Mouse (Mus musculus): ENCODE measurements around the gene Nelfb.
A peak's percentile ranks its signal among the peaks of the same experiment; 100 is the strongest.
"Not testable (repeated sequence)": the region's sequence is repeated elsewhere in the genome, so short reads cannot be mapped to it uniquely, and the experiment has no call there.

Gene Nelfb

GRCm38 (mm10) chr2:25211121-25211670 is at the start of gene Nelfb:
Gene Nelfb, minus strand, starts transcription at chr2:25211489.
- DNase-seq = peak; percentile 91

- no peak for DNase-seq
Measured at GRCm38 (mm10) chr2:25258887-25259286, 47.6 kb upstream of the Nelfb start.

DNA sequence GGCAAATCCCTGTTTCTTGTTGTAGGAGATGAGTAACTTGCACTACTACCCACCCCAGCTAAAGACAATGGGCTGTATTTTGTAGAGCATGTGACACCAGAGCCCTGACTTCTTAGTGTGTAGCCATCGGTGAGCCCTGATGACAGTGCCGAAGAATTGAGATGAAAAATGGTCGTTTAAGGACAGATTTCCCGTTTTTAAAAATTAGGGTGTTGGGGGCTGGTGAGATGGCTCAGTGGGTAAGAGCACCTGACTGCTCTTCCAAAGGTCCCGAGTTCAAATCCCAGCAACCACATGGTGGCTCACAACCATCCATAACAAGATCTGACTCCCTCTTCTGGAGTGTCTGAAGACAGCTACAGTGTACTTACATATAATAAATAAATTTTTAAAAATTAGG is 46.0 kb upstream of the Nelfb start:
- DNase-seq = not testable (repeated sequence)

GRCm38 (mm10) chr2:25256443-25257109 is 45.3 kb upstream of the Nelfb start:
- peak; percentile 64 for DNase-seq

DNA sequence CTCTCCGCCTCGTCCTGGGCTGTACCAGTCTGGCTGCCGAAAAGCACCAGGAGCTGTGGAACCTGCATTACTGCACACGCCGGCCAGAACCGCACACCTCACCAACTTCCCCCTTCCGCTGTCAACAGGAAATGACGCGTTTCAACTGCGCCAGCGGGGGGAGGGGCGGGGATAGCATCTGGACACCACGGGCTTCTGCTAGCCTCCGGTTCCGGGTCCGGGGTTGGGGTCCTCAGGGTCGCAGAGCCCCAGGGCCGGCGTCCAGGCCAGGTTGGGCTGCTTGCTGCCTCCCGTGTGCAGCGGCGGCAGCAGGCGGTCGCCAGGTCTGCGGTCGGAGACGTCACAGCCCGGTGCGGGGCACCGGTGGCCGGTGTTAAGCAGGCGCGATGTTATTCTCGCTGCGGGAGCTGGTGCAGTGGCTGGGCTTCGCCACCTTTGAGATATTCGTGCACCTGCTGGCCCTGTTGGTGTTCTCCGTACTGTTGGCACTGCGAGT is 44.0 kb upstream of the Nelfb start, which contains the start of gene Tmem203:
Gene Tmem203, plus strand, starts transcription at position 156 of the 496 bp plus-strand sequence.
- DNase-seq = peak; percentile 87

DNA sequence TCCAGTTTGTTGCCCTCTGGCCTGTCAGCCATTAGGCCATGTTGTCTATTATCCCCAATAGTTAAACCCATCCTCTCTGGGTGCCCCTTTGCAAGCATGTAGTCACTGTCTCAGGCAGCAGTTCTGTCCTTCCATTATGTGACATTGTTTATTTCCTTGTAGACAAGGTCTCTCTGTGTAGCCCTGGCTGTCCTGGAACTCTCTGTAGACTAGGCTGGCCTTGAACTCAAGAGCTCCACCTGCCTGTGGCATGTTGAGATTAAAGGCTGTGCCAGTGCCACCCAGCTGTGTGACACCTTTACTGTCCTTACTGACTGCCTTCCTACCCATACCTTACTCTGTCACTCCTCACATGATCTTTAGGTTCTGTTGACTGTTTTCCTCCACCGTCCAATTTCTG is 41.0 kb upstream of the Nelfb start:
- DNase-seq = peak; percentile 51

GRCm38 (mm10) chr2:25246183-25247072 is 35.1 kb upstream of the Nelfb start, which contains the start of gene AL732309.1:
Gene AL732309.1, minus strand, starts transcription at chr2:25246863.
- peak; percentile 60 for DNase-seq

GRCm38 (mm10) chr2:25244144-25244543 is 32.9 kb upstream of the Nelfb start:
- peak; percentile 52 for DNase-seq

DNA sequence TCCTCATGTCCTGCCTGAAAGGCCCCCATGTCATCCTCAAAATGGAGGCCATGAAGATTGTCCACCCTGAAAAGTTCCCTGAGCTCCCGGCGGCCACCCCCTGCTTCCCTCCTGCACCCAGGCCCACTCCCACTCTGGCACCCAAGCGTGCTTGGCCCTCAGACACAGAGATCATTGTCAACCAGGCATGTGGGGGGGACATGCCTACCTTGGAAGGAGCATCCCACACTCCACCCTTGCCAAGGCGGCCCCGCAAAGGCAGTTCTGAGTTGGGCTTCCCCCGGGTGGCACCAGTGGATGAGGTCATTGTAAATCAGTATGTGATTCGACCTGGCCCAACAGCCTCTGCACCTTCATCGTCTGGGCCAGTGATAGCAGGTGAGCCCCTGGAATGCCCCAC is 32.1 kb upstream of the Nelfb start:
- DNase-seq = no peak

DNA sequence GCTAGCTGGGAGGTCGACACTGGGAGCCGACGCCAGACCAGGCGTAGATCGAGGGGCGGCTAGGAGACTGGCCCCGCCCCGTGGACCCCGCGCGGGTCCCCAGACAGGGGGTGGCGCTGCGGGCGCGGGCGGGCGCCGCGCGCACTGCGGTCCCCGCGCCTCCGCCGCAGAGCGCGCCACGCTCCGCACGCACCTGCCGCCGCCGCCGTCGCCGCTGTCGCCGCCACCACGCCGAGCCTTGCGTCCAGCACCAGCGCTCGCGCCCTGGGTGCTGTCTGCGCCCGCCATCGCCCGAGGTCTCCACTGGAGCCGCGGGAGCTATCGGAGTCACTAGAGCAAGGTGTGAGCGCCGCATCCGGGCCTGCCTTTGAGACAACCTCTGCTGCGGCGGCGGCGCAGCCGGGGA is 30.8 kb upstream of the Nelfb start, which contains the start of the genes Rnf208 and Cysrt1:
Gene Rnf208, plus strand, starts transcription at position 155 of the 406 bp plus-strand sequence.
Gene Cysrt1, minus strand, starts transcription at position 352 of the 406 bp plus-strand sequence.
- no peak for DNase-seq

- no peak for DNase-seq
Measured at GRCm38 (mm10) chr2:25241438-25241775, 30.1 kb upstream of the Nelfb start.

DNA sequence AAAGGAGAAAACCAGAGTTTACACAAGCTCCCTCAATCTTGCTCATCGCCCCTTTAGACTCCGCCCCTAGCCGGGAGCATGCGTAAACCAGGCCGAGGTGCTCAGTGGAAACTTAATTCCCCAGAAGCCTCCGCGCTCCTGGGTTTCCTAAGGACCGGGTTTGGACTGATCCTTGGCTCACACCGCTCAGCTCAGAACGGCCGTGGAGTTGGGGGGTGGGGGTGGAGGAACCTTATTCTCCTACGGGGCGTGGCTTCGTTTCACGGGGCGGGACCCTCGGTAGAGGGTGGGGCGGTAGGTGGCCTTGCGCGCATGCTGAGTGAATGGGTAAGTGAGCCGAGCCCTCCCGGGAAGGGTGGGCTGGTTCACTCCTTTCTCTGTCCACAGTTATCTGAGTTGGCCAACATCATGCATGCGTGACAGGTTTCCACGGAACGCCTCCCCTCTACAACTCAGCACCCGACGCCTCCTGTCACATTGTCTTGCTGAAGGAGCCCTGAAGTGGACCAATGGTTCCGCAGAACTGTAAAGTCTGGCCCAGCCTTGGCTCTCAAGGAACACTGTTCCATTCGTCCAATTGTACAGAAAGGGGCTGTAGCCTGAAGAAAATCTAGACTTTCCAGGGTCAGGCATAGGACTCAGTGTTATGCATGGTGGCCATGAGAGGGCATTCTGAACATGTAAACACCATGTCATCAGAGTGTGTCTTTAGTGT is 29.6 kb upstream of the Nelfb start:
- DNase-seq = peak; percentile 90

GRCm38 (mm10) chr2:25240310-25240709 is 29.0 kb upstream of the Nelfb start:
- no peak for DNase-seq

- no peak for DNase-seq
Measured at GRCm38 (mm10) chr2:25239766-25240165, 28.5 kb upstream of the Nelfb start.

DNA sequence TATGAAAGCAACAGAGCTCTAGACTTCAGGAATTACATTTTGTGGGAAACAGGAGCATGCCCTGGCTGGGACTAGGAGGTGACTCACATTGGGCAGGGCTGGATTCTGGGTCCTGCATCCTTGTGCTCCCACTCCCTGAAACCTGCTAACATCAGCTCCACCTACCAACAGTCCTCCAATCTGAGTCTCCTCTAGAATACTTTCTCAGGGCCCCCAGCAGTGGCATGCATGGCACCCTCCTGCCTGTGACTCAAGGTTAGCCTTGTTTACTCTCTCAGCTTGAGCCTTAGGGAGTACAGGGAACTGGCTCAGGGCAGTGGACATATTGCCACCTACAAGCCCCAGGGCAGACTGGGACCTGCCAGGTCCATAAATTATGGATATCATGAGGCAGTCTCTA is 26.8 kb upstream of the Nelfb start:
- DNase-seq = no peak

- DNase-seq = peak; percentile 78
Measured at GRCm38 (mm10) chr2:25237522-25237921, 26.2 kb upstream of the Nelfb start.

- no peak for DNase-seq
Measured at GRCm38 (mm10) chr2:25236614-25237013, 25.3 kb upstream of the Nelfb start, which contains the start of gene Rnf224. Gene Rnf224, minus strand, starts transcription at chr2:25236787.

- peak; percentile 83 for DNase-seq
Measured at GRCm38 (mm10) chr2:25234551-25235220, 23.4 kb upstream of the Nelfb start.

- DNase-seq = peak; percentile 66
Measured at GRCm38 (mm10) chr2:25234050-25234449, 22.8 kb upstream of the Nelfb start, which contains the start of gene Slc34a3. Gene Slc34a3, minus strand, starts transcription at chr2:25234364.

DNA sequence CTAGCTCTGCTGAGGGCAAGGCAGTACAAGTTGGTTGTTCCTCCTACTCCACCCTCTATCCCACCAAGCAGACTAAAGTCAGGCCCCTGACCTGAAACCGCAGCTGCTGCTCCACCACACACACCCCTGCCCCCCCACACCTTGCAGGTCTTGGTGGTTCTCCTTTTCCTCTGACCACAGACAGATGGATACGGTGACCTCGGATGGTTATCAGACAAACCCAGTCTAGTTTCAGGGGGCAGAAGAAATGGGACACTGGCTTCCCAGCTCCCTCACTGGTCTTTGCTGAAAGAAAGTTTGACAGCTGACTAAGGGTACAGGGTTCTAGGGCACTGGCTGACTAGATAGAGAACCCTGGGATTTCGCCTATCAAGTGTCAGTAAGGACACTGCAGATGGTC is 22.1 kb upstream of the Nelfb start:
- DNase-seq = no peak

DNA sequence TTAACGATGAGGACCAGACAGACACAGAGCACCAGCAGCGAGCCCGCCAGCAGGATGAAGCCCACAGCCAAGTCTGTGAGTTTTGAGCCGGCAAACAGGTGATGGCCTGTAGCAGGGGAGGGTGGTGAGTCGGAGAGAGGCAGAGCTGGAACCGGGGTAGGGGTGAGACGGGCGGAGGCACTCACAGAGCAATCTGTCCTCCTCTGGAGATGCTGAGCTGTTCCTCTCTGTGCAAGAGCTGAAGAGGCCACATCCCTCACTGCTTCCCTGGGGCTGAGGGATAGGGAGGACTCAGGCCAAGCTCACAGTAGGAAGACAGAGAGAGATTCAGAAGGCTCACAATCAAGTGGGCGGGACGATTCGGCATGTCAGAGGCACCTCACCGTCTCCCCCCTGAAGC is 19.7 kb upstream of the Nelfb start:
- no peak for DNase-seq

DNA sequence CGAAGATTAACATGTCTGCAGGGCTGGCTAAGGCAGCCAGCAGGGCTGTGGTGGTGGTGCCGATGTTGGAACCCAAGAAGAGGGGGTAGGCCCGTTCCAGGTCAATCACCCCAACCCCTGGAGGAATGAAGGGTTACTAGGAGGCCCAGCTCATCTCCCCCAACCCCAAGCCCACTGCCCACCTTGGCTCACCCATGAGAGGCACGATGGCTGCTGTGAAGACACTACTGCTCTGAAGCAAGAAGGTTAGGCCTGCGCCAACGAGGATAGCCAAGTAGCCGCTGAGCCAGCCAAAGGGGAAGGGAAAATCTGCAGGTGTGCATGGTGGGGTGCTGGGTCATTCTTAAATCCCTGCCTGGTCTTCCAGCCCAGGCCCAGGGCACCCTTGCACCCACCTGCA is 19.3 kb upstream of the Nelfb start:
- DNase-seq = no peak

Measured in kidney, adult 9 months (tissue).